In genomic region chr6:145565663-145566062, GRCm38 (mm10) we compare ENCODE assay signal across 26 mouse cellular contexts. TPM values are rescaled to one million over a fixed set of nuclear protein-coding genes. Genes with fewer than 3 reads are reported as not detected.
DNase-seq lines count a peak whose midpoint lies in the region; ATAC-seq and TF ChIP-seq lines count a peak whose summit lies in the region.
"Had no signal": no experiment of that assay in that cellular context is flagged by ENCODE, and none has a peak within 500 bp of the region (broad histone marks: within the 10 kb centered on the region; RNA-seq: fewer than 3 reads in every experiment).

No protein-coding gene starts in this region.

- TF ChIP-seq POLR2A in embryonic fibroblast, embryonic 13.5 days (IDR thresholded peaks at IDR 0.05; ENCODE audit: low read depth, low read length), result no peak

- peaks cover 8% of the 10 kb centered on the region for H3K4me1 ChIP-seq in embryonic fibroblast, embryonic 13.5 days (ENCODE audit: control insufficient read depth, insufficient read depth, low read length)
- peaks cover 15% of the 10 kb centered on the region for H3K4me1 ChIP-seq in heart, embryonic 12.5 days (replicated peaks)
- peaks cover 9% of the 10 kb centered on the region for H3K4me1 ChIP-seq in hindbrain, embryonic 13.5 days (replicated peaks)

- TF ChIP-seq CTCF in embryonic fibroblast, embryonic 13.5 days (IDR thresholded peaks at IDR 0.05; ENCODE audit: borderline replicate concordance, insufficient read depth, low read length), result no peak

- H3K27me3 ChIP-seq in heart, embryonic 12.5 days (replicated peaks), result no peaks in the 10 kb centered on the region
- no peaks in the 10 kb centered on the region for H3K27me3 ChIP-seq in hindbrain, embryonic 13.5 days
- H3K27me3 ChIP-seq: CH12.LX, Patski had no signal

- no peak for ATAC-seq in heart, embryonic 12.5 days (ENCODE audit: insufficient number of reproducible peaks, low FRiP score)
- ATAC-seq in hindbrain, embryonic 13.5 days (ENCODE audit: low FRiP score), result no peak
- ATAC-seq: activated CD4-positive, CD25-positive, alpha-beta regulatory T cell, adult 4 months; CD4-positive, CD25-positive, alpha-beta regulatory T cell, adult 4 months had no signal

- no peak overlapping the region for H3K9ac ChIP-seq in heart, embryonic 12.5 days
- no peak overlapping the region for H3K9ac ChIP-seq in hindbrain, embryonic 13.5 days

- peaks cover 3% of the 10 kb centered on the region; the same call in 1 of the 2 replicates for H3K9me3 ChIP-seq in heart, embryonic 12.5 days (replicated peaks)
- H3K9me3 ChIP-seq in hindbrain, embryonic 13.5 days, result no peaks in the 10 kb centered on the region

- no peak overlapping the region for H3K4me2 ChIP-seq in heart, embryonic 12.5 days
- no peak overlapping the region for H3K4me2 ChIP-seq in hindbrain, embryonic 13.5 days

- H3K27ac ChIP-seq in embryonic fibroblast, embryonic 13.5 days (ENCODE audit: insufficient read depth, low read length), result peak overlapping the region; percentile 29; the same call in 1 of the 2 replicates
- H3K27ac ChIP-seq in heart, embryonic 12.5 days (ENCODE audit: poor library complexity, severe bottlenecking), result no peak overlapping the region
- no peak overlapping the region for H3K27ac ChIP-seq in hindbrain, embryonic 13.5 days

- no peak overlapping the region for H3K4me3 ChIP-seq in embryonic fibroblast, embryonic 13.5 days (ENCODE audit: insufficient read depth, low read length)
- H3K4me3 ChIP-seq in heart, embryonic 12.5 days, result no peak overlapping the region
- no peak overlapping the region for H3K4me3 ChIP-seq in hindbrain, embryonic 13.5 days

- 85% methylated on average over 5 of the region's 5 CpGs for WGBS in heart, embryonic 12.5 days
- WGBS in hindbrain, embryonic 13.5 days, result 95% methylated on average over 5 of the region's 5 CpGs

- no peaks in the 10 kb centered on the region for H3K36me3 ChIP-seq in heart, embryonic 12.5 days
- H3K36me3 ChIP-seq in hindbrain, embryonic 13.5 days, result no peaks in the 10 kb centered on the region
- H3K36me3 ChIP-seq: G1E had no signal

- peak; percentile 22 to 24 for DNase-seq in cerebellum, postnatal 10 days
- no peak for DNase-seq in cerebellum, postnatal 14 days
- DNase-seq in 3T3-L1 (ENCODE audit: low read depth, low spot score) (peak; percentile 70), NIH3T3 (ENCODE audit: low read depth) (peak; percentile 50)
- no peak for DNase-seq in spleen, adult 12 weeks (ENCODE audit: low spot score)
- DNase-seq: adrenal gland, adult 2 months; adrenal gland, adult 8-10 months; adrenal gland, postnatal 10 days; adrenal gland, postnatal 14 days; adrenal gland, postnatal 25 days; adrenal gland, postnatal 36 days; B cell, adult 2 months; cerebellum, adult 11 months; cerebellum, adult 11-12 months; cerebellum, adult 18-20 months; cerebellum, adult 2 months had no signal

RNA-seq across cellular contexts. Expression of gene Lmntd1, which starts 48.5 kb away (rescaled TPM):
- polyA plus RNA-seq in embryonic fibroblast, embryonic 13.5 days (2011; ENCODE audit: insufficient read length, low read depth, missing spikeins), result 1.2 TPM in 1 of 2 replicates, not detected in the other
- 7.0 and 7.7 TPM in 2 replicates for polyA plus RNA-seq in heart, embryonic 12.5 days (2016; fragmentation: Nextera tagmentation; extraction: Ambion mirVana)
- polyA plus RNA-seq in hindbrain, embryonic 13.5 days (2015; fragmentation: Nextera tagmentation; extraction: Ambion mirVana), result 0.75 and 1.00 TPM in 2 replicates
- polyA plus RNA-seq: C2C12; CD4-positive, CD25-positive, alpha-beta regulatory T cell, adult 4 months; G1E; Patski had no signal

RNA-seq across cellular contexts. Expression of gene Tuba3b, which starts 49.9 kb away (rescaled TPM):
- polyA plus RNA-seq in embryonic fibroblast, embryonic 13.5 days (2011; ENCODE audit: insufficient read length, low read depth, missing spikeins), result not detected in 2 replicates
- polyA plus RNA-seq in heart, embryonic 12.5 days (2016; fragmentation: Nextera tagmentation; extraction: Ambion mirVana), result not detected in 2 replicates
- polyA plus RNA-seq in hindbrain, embryonic 13.5 days (2015; fragmentation: Nextera tagmentation; extraction: Ambion mirVana), result not detected in 2 replicates
- polyA plus RNA-seq: activated CD4-positive, CD25-positive, alpha-beta regulatory T cell, adult 4 months; adrenal gland, adult 2 months; brain, embryonic 14.5 days; CD4-positive, CD25-positive, alpha-beta regulatory T cell, adult 4 months; cerebellum, adult 2 months; G1E; Patski had no signal

Comparison
In these comparisons a context has a peak if more than half of its experiments do, and no peak if none do; other contexts are left out.
1. DNase-seq: peak in cerebellum, postnatal 10 days (2 of 2), 3T3-L1 (single experiment) and NIH3T3 (single experiment); none in cerebellum, postnatal 14 days (0 of 2) and spleen, adult 12 weeks (single experiment).